Mouse (Mus musculus): ENCODE measurements around the gene Fryl.

The Fryl gene

GRCm38 (mm10) chr5:73219716-73220115 lies 36.7 kb downstream of the Fryl start:
- no peak for DNase-seq (ENCODE audit: low read depth)

DNA sequence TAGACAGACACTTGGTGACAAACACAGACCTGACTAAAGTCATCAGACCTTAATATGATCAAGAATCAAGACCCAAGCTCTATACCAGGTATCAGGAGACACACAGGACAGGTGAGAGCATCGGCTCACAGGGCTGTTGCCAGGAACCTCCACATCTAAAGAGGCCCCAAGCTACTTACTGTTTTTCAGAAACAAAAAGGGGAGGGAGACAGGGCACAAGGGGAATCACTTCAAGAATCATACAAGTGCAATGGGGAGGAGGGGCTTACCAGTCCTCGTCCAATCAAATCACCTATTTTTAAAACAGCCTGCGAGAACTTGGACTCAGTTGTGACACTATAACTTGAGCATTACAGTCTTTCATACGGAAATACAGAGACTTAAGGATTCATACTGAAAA lies 38.4 kb downstream of the Fryl start:
- no peak for DNase-seq (ENCODE audit: low read depth)

- DNase-seq (ENCODE audit: low read depth): no peak
Measured at GRCm38 (mm10) chr5:73217116-73217515, 39.3 kb downstream of the Fryl start.

GRCm38 (mm10) chr5:73216014-73216413 lies 40.4 kb downstream of the Fryl start:
- no peak for DNase-seq (ENCODE audit: low read depth)

DNA sequence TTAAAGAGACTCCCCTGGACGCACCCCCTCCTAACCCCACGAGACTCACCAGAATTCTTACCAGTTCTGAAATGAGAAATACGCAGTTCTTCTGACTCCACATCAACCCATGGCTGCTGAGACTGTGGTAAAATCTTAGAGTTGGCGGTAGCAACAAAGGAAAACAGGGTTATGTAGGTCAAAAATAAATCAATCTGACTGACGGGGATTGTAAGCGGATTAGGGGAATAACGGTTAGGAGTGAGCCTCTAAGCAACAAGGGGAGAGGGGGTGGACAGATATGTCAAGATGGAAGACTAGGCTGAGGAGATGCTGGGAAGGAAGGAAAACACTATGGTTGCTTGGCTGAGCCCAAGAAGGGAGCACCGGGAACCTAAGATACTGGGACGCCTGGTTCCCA lies 44.0 kb downstream of the Fryl start:
- no peak for DNase-seq (ENCODE audit: low read depth)

DNA sequence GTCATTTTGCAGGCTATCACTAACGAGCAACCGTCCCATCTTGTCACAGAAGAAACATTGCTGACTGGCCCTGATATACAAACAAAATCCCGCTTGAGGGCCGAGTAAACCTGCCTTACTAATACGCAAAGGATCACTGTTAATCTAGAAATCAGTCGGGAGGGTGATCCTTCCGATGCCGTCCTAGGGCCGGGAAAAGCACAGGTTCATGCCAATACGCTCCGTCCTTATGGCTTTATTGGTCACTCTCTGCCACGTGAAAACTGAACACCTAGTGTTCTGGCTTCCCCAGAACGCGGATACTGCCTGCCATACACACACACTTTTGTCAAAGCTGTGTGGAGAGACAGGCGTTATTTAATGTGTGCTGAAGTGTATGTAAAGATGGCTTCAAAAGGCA lies 44.5 kb downstream of the Fryl start:
- DNase-seq (ENCODE audit: low read depth): no peak

GRCm38 (mm10) chr5:73210971-73211315 lies 45.5 kb downstream of the Fryl start:
- no peak for DNase-seq (ENCODE audit: low read depth)

DNA sequence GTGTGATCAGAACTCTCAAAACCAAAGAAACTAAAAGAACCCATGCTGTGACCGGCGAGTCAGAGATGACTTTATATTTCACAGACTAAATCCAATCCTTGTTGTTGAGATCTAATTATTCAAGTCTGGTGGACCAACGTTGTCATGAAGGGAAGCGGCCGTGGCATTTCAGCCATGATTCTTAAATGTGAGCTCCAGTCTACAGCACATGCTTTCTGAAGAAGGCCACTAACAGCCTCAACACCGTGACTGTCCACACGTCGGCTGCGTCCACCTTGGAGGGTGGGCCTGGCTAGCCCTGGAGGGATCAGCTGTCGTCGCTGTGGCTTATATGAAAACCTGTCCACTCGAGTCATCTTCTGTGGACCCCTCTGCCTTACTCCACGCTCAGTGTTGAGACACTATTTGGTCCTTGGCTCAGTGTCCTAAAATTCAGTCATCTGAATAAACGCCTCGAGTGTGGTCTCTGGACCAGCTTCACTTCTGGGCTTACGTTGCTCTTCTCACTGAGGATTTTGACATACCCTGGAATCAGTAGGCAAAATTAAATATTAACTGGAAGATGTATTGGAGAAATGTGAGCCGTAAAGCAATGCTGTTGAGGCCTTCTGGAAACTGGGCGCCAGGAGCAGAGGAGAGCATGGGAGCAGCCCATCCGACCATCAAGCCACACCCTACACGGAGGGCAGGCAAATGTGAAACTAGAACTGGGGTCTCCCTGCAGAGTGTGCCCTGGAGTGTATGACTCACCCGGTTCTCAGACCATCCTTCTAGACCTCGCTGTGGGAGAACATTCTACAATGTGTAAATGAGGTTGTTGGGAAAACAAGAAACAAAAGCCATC lies 46.1 kb downstream of the Fryl start:
- no peak for DNase-seq (ENCODE audit: low read depth)

- peak; percentile 29 for DNase-seq (ENCODE audit: low read depth)
Measured at GRCm38 (mm10) chr5:73209201-73210096, 47.0 kb downstream of the Fryl start.

- DNase-seq (ENCODE audit: low read depth): peak; percentile 36
Measured at GRCm38 (mm10) chr5:73208645-73209044, 47.8 kb downstream of the Fryl start.

GRCm38 (mm10) chr5:73206722-73207121 lies 49.7 kb downstream of the Fryl start:
- DNase-seq (ENCODE audit: low read depth): peak; percentile 26

DNA sequence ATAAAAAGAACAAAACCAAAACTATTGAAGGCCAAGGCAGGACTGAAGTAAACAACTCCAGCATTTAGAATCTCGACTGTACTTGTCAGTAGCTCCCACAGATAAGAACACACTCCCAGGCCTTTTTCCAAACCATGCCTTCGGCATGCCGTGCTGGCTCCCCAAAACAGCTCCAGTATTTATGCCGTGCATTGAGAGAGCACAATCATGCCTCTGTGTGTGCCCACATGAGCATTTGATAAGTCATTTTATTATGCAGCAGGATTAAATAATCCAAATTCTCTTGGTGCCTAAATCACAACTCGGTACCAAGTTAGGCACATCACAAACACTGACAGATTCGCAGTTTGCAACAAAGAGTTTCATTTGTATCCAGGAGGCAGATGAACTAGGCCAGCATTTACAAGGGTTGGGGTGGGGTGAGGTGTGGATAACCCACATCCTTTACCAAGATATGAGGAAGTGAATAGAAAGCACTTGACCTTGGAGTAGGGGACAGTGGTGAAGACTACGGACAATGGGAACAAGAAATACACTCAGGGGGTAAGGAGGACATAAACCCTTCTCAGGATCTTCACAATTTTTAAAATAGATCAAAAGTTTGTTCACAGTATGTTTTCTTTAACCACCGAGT lies 50.3 kb downstream of the Fryl start:
- peak; percentile 46 for DNase-seq (ENCODE audit: low read depth)

- no peak for DNase-seq (ENCODE audit: low read depth)
Measured at GRCm38 (mm10) chr5:73205050-73205449, 51.4 kb downstream of the Fryl start.

- DNase-seq (ENCODE audit: low read depth): no peak
Measured at GRCm38 (mm10) chr5:73202498-73202897, 53.9 kb downstream of the Fryl start.

- DNase-seq (ENCODE audit: low read depth): no peak
Measured at GRCm38 (mm10) chr5:73202077-73202476, 54.3 kb downstream of the Fryl start.

DNA sequence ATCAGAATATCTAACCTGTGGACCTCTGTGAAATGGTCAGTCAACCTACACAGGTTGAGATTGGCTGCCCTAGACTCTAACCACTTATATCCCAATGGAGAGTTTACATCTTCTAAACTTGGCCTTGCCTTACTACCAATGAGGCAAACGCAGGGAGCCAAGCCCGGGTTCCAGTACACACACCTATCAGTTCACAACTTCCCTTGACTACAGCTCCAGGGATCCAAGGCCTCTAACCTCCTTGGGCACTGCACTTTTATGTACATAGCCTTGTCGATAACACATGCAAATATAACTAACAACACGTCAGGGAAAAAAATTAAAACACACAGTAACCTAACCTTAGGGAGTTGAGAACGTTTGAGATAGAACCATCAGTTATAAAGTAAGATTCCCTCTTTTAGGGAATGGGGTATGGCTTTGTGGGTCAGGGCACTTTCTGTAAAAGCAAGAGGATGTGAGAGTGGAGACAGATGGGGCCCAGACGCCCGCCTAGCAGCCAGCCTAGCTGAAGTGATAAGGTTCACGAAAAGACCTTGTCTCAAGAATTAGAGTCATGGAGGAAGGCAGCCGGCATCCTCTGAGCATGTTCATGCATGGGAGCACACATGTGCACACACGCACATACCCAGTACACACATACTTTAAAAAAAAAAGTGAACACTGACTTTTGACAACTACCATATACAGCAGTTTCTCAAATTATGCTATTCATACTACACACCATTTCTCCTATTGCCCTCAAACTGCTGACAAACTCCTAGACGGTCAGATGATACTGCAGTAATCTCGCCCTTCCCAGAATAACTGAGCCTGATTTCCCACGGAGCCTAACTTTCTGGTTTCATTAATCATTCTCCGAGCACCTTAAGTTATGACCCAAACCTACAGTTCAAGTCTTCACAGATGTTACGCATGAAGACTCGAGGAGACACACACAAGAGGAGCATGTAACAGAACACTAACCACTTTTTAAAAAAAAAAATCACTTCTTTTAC lies 55.7 kb downstream of the Fryl start:
- no peak for DNase-seq (ENCODE audit: low read depth)

GRCm38 (mm10) chr5:73199586-73199985 lies 56.8 kb downstream of the Fryl start:
- DNase-seq (ENCODE audit: low read depth): no peak

DNA sequence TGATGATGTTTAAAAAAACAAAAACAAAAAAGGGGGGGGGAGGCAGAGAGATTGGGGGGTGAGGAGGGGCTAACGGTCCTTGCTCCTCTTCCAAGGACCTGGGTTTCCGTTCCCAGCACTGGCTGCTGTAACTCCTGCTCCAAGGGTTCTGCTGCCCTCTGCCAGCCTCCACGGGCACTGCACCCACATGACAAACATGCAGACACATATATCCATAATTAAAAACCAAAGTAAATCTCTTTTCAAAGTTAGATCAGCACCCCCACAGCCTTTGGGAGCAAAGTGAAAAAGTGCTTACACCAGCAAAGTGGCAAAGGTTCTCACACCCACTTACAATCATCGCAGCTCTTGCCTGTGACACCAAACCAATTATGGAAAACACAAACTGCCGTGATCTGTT lies 57.7 kb downstream of the Fryl start:
- no peak for DNase-seq (ENCODE audit: low read depth)

DNA sequence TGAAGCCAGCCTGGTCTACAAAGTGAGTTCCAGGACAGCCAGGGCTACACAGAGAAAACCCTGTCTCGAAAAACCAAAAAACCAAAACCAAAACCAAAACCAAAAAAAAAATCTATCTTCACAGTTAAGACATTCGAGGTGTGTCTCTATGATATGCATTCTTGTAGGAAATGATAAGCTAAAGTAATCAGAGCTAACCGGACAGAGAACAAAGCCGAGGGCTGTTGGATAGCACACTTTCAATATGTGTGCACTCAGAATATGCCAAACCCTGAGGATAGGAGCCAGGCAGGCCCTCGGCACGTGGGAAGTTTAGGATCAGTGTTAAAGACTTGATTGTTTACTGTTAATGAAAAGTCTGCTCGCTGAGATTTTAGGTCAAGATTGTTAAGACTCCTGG lies 58.6 kb downstream of the Fryl start:
- DNase-seq (ENCODE audit: low read depth): no peak

- DNase-seq (ENCODE audit: low read depth): no peak
Measured at GRCm38 (mm10) chr5:73194740-73195139, 61.7 kb downstream of the Fryl start.

DNA sequence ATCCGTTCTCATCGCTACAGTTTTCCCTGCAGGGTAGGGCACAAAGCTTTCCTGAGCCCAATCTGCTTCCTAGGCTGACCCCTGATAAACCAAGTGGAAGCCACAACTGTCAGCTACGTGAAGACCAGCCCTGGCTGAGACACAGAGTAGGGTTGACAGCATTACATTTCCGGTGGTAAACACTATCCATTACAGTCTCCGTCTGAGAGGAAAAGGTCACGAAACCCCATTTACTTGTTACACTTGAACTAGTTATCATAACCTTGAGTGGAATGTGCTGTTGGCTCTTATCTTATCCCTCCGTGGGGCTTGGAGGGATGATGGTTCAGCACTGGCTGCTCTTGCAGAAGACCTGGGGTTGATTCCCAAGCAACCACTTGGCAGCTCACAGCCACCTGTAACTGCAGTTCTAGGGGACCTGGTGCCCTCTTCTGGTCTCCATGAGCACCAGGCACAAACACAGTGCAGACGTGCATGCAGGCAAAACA lies 62.3 kb downstream of the Fryl start:
- no peak for DNase-seq (ENCODE audit: low read depth)

Measured in naive thymus-derived CD4-positive, alpha-beta T cell, adult 2 months (primary cell).